Mouse (Mus musculus): ENCODE results near the gene Dnajc19.
"Not testable (repeated sequence)": the region's sequence is repeated elsewhere in the genome, so short reads cannot be mapped to it uniquely, and the experiment has no call there.

Gene Dnajc19

DNA sequence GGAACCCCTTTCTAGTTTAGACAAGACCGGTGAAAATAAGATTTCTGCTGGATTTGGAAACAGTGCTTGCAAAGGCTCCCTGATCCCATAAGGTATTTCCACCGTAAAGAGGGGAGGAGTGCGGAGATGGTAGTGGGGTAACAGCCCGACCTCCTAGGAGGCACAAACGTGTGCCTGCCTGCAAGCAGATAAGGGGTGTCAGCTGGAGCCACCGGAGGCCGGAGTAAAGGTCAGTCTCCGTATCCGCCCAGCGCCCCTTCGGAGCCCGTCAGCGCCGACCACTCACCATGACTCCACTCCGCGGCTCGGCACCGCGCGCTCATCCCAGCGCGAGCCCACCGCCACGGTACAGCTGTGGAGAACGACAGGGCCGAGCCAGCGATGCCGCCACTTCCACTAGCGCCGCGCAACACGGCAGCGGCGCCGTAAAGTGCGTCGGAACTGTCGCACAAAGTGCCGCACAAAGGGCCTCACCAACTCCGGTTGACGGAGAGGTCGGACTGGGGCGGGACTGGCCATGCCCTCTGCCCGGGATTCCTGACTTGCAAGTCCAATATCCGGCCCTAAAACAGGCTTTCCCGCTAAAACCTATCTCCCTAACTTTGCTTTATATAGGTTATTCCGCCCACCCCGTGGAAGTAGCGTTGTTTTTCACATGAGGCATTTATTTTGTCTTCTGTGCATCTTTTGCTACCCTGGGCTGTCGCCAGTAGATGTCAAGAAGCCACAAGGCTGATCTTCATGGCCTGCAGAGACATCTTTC lies at the start of gene Dnajc19:
Gene Dnajc19, minus strand, starts transcription at position 422 of the 763 bp plus-strand sequence.
- DNase-seq (ENCODE audit: low spot score) = peak; percentile 88

- DNase-seq (ENCODE audit: low spot score) = no peak
Observed at GRCm38 (mm10) chr3:34129957-34130356, 48.8 kb upstream of the Dnajc19 start.

GRCm38 (mm10) chr3:34121311-34121710 lies 40.2 kb upstream of the Dnajc19 start:
- DNase-seq (ENCODE audit: low spot score) = no peak

- DNase-seq (ENCODE audit: low spot score) = no peak
Observed at GRCm38 (mm10) chr3:34120791-34121190, 39.7 kb upstream of the Dnajc19 start.

DNA sequence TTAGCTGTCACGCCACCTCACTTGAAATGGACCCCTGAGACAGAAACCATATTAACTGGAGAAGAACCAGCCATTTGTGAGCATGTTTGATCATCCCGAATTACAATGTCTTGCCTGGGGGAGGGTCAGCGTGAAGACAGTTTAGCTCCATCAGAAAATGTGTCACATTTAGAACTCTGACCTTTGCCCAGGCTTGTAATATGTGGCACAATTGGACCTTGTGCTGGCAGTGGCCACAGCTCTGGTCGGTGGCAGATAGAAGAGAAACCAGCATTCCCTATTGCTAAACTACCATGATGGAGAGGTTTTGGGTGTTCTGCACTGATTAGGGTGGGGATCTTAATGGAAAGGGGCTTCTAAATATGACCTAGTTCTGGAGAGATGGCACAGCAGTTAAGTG lies 38.7 kb upstream of the Dnajc19 start:
- peak; percentile 6 for DNase-seq (ENCODE audit: low spot score)

DNA sequence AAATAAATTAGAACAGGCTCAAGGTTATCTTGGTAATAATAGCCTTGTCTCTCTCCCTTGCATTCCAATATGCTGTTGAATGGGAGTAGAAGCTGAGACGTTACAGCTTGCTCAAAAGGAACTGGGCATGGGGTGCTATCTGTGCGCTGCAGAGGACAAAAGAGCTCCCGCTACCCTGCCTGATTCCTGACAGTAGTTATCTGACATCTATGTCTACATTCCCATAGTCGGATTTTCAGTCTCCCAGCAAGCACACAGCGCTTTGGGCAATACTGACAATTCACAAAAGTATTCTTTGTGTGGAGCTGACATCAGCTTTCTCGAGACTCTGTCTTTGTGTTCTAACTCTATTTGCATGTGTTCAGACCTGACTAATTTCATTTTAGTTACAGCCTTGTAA lies 34.7 kb upstream of the Dnajc19 start:
- DNase-seq (ENCODE audit: low spot score) = no peak

DNA sequence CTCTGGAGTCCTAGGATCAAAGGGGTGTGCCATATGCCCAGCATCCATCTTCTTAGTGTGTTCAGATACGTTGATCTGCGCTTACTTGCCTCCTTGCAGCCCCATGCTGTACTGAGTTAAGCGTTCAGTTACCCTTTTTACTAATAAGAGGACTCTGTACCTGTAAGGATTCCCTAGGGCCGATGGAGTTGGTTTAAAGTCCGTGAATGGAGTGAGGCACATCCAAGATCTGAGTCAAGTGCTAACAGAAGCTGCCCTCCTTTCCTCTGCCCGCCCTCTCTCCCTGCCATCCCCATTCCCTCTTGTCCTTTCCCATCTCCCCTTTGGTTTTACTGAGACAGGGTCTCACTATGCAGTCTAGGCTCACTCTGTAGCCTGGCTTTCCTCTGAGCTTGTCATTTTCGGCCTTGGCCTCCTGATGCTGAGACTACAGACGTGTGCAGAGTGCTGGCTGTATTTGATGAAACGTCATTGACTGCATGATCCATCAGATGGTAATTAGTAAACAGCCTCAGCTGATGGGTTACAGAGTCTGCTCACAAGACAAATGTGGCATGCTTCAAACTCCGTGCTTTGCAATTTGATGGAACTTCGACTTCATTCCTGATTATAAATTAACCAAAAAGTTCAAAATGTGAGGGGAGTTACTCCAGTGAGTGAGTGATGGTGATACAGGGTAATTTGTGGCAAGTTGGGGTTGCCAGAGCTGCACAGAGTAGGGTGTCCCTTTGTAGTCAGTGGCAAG lies 31.0 kb upstream of the Dnajc19 start:
- no peak for DNase-seq (ENCODE audit: low spot score)

DNA sequence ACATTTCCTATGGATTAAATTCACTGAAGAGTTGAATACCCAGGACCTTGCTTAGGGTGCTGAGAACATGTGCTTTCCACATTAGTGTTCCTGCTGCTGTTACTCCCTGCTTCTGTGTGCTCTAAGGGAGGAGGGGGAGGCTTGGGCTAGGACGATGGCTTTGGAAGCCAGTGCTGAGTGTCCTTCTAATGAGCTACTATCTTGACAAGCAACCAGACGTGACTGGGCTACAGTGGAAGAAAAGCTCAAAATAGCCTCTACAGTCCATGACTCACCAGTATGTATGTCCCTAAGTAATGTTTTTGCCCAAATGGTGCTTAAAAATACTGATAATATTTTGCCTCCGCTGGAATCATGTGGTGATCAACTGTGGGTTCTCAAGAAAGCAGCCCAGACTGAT lies 26.5 kb upstream of the Dnajc19 start:
- DNase-seq (ENCODE audit: low spot score) = no peak

DNA sequence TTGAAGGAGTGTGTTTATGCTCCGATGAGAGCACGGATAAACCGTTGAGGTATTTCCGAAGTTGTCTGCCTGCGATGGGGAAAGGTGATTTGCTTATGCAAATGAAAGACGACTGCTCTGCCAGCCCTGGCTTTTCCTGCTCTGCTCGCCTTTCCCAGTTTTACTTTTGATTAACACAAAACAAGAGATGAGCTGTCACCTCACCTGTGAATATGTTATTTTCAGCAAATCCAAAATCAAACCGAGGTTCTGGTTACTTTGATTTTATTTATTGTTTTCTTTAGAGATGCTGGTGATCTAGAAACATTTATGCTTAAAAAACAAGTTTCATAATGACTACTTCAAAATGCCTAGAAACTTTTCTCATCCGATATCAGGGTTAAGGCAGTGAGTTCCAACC lies 25.3 kb upstream of the Dnajc19 start:
- DNase-seq (ENCODE audit: low spot score) = no peak

GRCm38 (mm10) chr3:34103902-34104672 lies 23.0 kb upstream of the Dnajc19 start:
- DNase-seq (ENCODE audit: low spot score) = no peak

- no peak for DNase-seq (ENCODE audit: low spot score)
Observed at GRCm38 (mm10) chr3:34102891-34103290, 21.8 kb upstream of the Dnajc19 start.

DNA sequence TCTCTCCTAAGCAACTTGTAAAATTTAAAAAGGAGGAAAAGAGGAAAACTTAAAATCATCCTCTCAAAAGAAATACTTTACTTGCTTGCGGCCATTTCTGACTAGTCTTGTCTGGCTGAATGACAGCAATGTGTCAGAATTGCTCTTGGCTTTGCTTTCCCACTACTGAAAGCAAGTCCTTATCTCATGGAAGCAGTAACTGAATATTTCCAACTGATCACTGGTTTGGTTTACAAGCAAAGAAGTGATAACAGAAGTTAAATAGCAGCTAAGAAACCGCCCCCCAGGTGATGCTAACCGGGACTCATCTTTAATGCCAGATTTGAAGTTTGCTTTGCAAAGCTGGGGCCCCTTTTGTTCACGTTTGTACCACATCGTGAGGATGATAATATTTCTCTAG lies 2.5 kb upstream of the Dnajc19 start:
- no peak for DNase-seq (ENCODE audit: low spot score)

DNA sequence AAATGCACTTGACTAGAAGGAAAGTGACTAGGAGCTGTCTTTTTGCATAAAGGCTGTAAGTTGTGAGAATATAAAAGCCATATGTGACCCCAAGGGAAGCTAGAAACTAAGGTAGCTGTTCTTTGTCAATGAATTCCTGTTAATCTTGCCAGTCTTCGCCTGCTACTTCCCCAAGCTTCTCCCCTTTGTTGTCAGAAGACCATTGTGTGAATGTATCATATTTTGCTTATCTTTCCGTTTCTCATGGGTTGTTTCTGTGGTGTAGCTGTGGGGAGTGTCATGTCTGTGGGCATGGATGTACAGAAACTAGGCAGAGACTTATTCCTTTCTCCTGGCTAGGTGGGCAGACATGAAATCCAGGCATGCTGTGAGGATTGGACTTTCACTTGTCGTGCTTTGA lies 808 bp upstream of the Dnajc19 start:
- no peak for DNase-seq (ENCODE audit: low spot score)

DNA sequence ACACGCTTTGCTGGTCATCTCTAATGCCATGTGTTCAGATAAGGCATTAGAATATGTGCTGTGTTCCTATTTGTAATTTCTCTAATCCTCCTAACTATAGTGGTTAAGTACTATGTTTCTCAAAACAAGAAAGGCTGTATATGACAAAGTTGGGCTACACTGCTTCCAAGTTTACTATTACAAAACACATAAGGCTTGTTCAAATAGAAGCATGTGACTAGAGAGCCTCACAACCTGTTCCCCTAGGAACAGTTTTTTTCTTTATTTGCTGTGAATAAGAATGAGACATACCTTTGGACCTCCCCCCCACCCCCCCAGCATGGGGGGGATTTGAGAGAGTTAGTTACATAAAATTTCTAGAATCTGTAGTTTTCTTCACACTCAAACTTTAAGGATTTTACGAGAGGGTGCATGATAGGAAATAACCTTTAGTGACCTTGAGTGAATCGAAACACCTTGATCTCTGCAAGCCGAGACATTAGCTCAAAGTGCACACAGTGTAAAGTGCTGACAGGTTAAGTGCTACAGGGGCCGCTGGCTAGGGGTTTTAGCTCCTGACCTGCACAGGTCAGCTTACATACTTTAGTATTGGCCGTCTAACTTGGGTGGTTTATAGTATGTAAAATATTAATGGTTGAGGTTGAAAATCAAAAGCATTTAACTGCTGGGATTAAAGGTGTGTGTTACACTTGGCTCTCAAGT lies 4.9 kb downstream of the Dnajc19 start:
- no peak for DNase-seq (ENCODE audit: low spot score)

- no peak for DNase-seq (ENCODE audit: low spot score)
Observed at GRCm38 (mm10) chr3:34072726-34073125, 8.4 kb downstream of the Dnajc19 start.

- not testable (repeated sequence) for DNase-seq (ENCODE audit: low spot score)
Observed at GRCm38 (mm10) chr3:34068943-34069342, 12.2 kb downstream of the Dnajc19 start.

GRCm38 (mm10) chr3:34062352-34062751 lies 18.8 kb downstream of the Dnajc19 start:
- no peak for DNase-seq (ENCODE audit: low spot score)

- no peak for DNase-seq (ENCODE audit: low spot score)
Observed at GRCm38 (mm10) chr3:34041990-34042389, 39.1 kb downstream of the Dnajc19 start.

GRCm38 (mm10) chr3:34035706-34036105 lies 45.4 kb downstream of the Dnajc19 start:
- no peak for DNase-seq (ENCODE audit: low spot score)

DNA sequence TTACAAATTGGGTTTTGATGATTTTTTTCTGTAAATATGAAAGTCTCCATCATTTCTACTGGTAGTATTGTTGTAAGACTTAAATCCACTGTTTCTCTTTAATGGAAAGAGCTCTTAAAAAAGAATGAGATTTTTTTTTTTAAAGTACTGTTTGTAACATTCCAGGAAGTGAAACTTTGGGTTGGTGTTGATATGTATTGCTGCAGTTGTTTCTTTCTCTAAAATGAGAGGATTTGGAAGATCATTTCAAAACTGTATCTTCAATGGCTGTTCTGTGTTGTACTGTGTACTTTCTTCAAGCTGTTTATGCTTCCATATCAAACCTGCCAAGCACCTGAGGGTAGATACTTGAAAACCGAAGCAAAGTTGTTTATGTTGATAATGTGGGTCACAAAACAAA lies 46.3 kb downstream of the Dnajc19 start:
- DNase-seq (ENCODE audit: low spot score) = no peak

DNA sequence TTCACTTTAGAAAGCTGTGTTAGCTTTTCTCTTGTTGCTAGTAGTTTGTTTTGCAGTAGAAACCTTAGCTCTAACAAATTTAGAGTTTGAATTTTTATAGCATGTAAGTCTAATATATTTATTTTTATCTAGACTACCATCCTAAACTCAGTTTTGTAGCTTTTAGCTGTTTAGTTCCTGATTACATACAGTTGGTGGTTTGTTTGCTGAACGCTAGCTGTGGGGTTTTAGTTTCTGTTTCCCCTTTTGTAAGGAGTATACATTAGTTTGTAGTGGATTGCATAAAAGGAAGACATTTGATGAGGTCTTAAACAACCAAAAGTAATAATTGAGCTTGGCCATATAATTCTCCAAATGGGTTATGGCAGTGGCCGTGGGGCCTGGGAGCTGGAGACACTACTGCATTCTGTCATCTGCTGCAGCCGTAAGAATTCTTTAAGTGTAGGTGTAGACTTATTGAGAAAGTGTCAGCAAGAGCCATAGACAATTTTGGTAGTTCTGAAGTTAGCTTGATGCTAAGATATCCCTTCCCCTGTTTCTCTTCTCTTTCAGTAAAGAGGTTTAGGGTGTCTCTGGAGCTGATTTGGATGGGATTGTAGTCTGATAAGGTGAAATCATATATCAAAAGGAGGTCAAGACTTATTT lies 47.3 kb downstream of the Dnajc19 start:
- DNase-seq (ENCODE audit: low spot score) = no peak

DNA sequence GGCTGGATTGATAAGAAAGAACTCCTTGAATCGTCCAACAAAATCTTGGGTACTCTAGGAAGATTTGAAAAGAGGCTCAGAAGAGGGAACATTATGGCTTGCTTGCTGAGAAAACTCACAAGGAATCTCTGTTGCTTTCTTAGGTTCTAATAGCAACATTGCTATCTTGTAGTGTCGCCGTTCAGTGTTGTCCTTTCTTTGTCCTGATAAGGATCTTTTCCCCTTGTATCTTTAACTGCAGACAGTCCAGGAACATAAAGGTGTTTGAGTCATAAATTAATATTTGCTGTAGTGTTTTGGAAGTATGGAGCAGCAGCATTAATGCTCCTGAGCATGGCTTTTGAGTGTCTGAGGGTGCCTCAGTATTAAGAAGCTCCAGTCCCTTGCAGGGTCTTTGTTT lies 50.5 kb downstream of the Dnajc19 start:
- no peak for DNase-seq (ENCODE audit: low spot score)

Data from adipocyte (in vitro differentiated cells).